Mouse (Mus musculus) limb, embryonic 12.5 days (tissue): ENCODE measurements at regions not wholly inside any gene's neighbourhood (a gene's known extent, or its start where the extent isn't known, plus 50 kb on each side); places are given as distances from the start of the nearest gene placed in this dataset.

Experiments
- ATAC-seq: fragments of 200-750 bp; cut with Nextera tagmentation; 2 replicates; pipeline ENCODE4 v1.8.0; 2017; ENCODE audit warnings: low read depth, moderate TSS enrichment; ENCODE audit not compliant: insufficient number of reproducible peaks, insufficient read depth, low FRiP score, low TSS enrichment
- H3K27ac ChIP-seq: fragments of 300-500 bp; sonication (generic); 2 replicates; pipeline ENCODE4 v1.5.1; 2016; ENCODE audit warnings: mild to moderate bottlenecking, moderate library complexity
- H3K27me3 ChIP-seq: fragments of 300-500 bp; sonication (generic); 2 replicates; pipeline ENCODE4 v1.6.1; 2016; ENCODE audit warnings: mild to moderate bottlenecking, moderate library complexity
- H3K36me3 ChIP-seq: fragments of 300-500 bp; sonication (generic); 2 replicates; pipeline ENCODE4 v1.6.1; 2016; ENCODE audit warnings: mild to moderate bottlenecking, moderate library complexity
- H3K4me1 ChIP-seq: fragments of 300-500 bp; sonication (generic); replicated peaks from 2 replicates; pipeline ENCODE4 v1.6.1; 2016
- H3K4me2 ChIP-seq: fragments of 300-500 bp; sonication (generic); 2 replicates; pipeline ENCODE4 v1.6.1; 2016; ENCODE audit warnings: mild to moderate bottlenecking, moderate library complexity
- H3K4me3 ChIP-seq: fragments of 300-500 bp; sonication (generic); replicated peaks from 2 replicates; pipeline ENCODE4 v1.5.1; 2016; ENCODE audit warnings: mild to moderate bottlenecking
- H3K9ac ChIP-seq: fragments of 300-500 bp; sonication (generic); replicated peaks from 2 replicates; pipeline ENCODE4 v1.6.1; 2016; ENCODE audit warnings: mild to moderate bottlenecking, moderate library complexity
- H3K9me3 ChIP-seq: fragments of 300-500 bp; sonication (generic); 2 replicates; pipeline ENCODE4 v1.6.1; 2016; ENCODE audit warnings: mild to moderate bottlenecking, moderate library complexity
- WGBS: fragments of 180-500 bp; shearing (Covaris S2); methylation state at CpG from one replicate; pipeline ENCODE4 v1.1.7; 2016; 5-methylcytosine and 5-hydroxymethylcytosine counted together

- no peak overlapping the region for H3K4me3 ChIP-seq
- H3K27ac ChIP-seq, result no peak overlapping the region
- H3K36me3 ChIP-seq, result no peaks in the 10 kb centered on the region
- H3K27me3 ChIP-seq, result no peaks in the 10 kb centered on the region
- peaks cover 12% of the 10 kb centered on the region for H3K4me1 ChIP-seq
- H3K9ac ChIP-seq, result no peak overlapping the region
- no peak for ATAC-seq
- H3K9me3 ChIP-seq, result no peaks in the 10 kb centered on the region
- no peak overlapping the region for H3K4me2 ChIP-seq
Observed at GRCm38 (mm10) chr13:101883177-101883576, 115.2 kb upstream of the Pik3r1 start.

- no peak for ATAC-seq
- Histone ChIP-seq H3K4me1 (peaks cover 12% of the 10 kb centered on the region), H3K9ac (no peak overlapping the region), H3K27ac (no peak overlapping the region), H3K4me2 (no peak overlapping the region), H3K4me3 (no peak overlapping the region), H3K36me3 (no peaks in the 10 kb centered on the region), H3K9me3 (no peaks in the 10 kb centered on the region), H3K27me3 (no peaks in the 10 kb centered on the region)
- WGBS, result 87% methylated on average over 3 of the region's 3 CpGs
Observed at GRCm38 (mm10) chr13:101884752-101885151, 116.7 kb upstream of the Pik3r1 start.

GRCm38 (mm10) chr13:101891473-101891872 lies 123.5 kb upstream of the Pik3r1 start:
- Histone ChIP-seq H3K36me3 (no peaks in the 10 kb centered on the region), H3K9me3 (no peaks in the 10 kb centered on the region), H3K9ac (no peak overlapping the region), H3K27ac (no peak overlapping the region), H3K4me2 (no peak overlapping the region), H3K4me1 (peaks cover 25% of the 10 kb centered on the region), H3K4me3 (no peak overlapping the region), H3K27me3 (no peaks in the 10 kb centered on the region)
- 52% methylated on average over 4 of the region's 4 CpGs for WGBS
- no peak for ATAC-seq

- Histone ChIP-seq H3K9ac (no peak overlapping the region), H3K4me1 (peaks cover 15% of the 10 kb centered on the region), H3K4me2 (no peak overlapping the region), H3K9me3 (no peaks in the 10 kb centered on the region), H3K27ac (no peak overlapping the region), H3K4me3 (no peak overlapping the region), H3K36me3 (no peaks in the 10 kb centered on the region), H3K27me3 (no peaks in the 10 kb centered on the region)
- ATAC-seq, result no peak
- 86% methylated on average over 10 of the region's 10 CpGs for WGBS
Observed at GRCm38 (mm10) chr13:101893035-101893600, 125.1 kb upstream of the Pik3r1 start.

- Histone ChIP-seq H3K4me2 (no peak overlapping the region), H3K27ac (no peak overlapping the region), H3K4me3 (no peak overlapping the region), H3K4me1 (peaks cover 15% of the 10 kb centered on the region), H3K27me3 (no peaks in the 10 kb centered on the region), H3K36me3 (no peaks in the 10 kb centered on the region), H3K9me3 (no peaks in the 10 kb centered on the region), H3K9ac (no peak overlapping the region)
- ATAC-seq, result no peak
- 86% methylated on average over 7 of the region's 7 CpGs for WGBS
Observed at GRCm38 (mm10) chr13:101895161-101895560, 127.1 kb upstream of the Pik3r1 start.

- 76% methylated on average over 4 of the region's 4 CpGs for WGBS
- no peak overlapping the region for H3K9ac ChIP-seq
- no peak overlapping the region for H3K4me3 ChIP-seq
- no peak overlapping the region for H3K27ac ChIP-seq
- H3K27me3 ChIP-seq, result no peaks in the 10 kb centered on the region
- H3K9me3 ChIP-seq, result no peaks in the 10 kb centered on the region
- H3K4me1 ChIP-seq, result peaks cover 15% of the 10 kb centered on the region
- ATAC-seq, result no peak
- no peak overlapping the region for H3K4me2 ChIP-seq
- no peaks in the 10 kb centered on the region for H3K36me3 ChIP-seq
Observed at GRCm38 (mm10) chr13:101895686-101896085, 127.7 kb upstream of the Pik3r1 start.

- no peak for ATAC-seq
Observed at GRCm38 (mm10) chr13:101896946-101897345, 128.9 kb upstream of the Pik3r1 start.

GRCm38 (mm10) chr13:101902213-101902612 lies 134.2 kb upstream of the Pik3r1 start:
- Histone ChIP-seq H3K9ac (no peak overlapping the region), H3K4me3 (no peak overlapping the region), H3K36me3 (no peaks in the 10 kb centered on the region), H3K4me2 (no peak overlapping the region), H3K27ac (no peak overlapping the region), H3K9me3 (no peaks in the 10 kb centered on the region), H3K27me3 (no peaks in the 10 kb centered on the region), H3K4me1 (peaks cover 20% of the 10 kb centered on the region; the same call in 1 of the 2 replicates)
- WGBS, result 27% methylated on average over 7 of the region's 7 CpGs
- ATAC-seq, result no peak

More at GRCm38 (mm10) chr13:101896946-101897345, 128.9 kb upstream of the Pik3r1 start:
- no peak overlapping the region for H3K4me2 ChIP-seq
- peaks cover 19% of the 10 kb centered on the region for H3K4me1 ChIP-seq
- no peak overlapping the region for H3K9ac ChIP-seq
- H3K9me3 ChIP-seq, result no peaks in the 10 kb centered on the region
- no peaks in the 10 kb centered on the region for H3K27me3 ChIP-seq
- no peaks in the 10 kb centered on the region for H3K36me3 ChIP-seq
- no peak overlapping the region for H3K27ac ChIP-seq
- 88% methylated on average over 4 of the region's 4 CpGs for WGBS
- H3K4me3 ChIP-seq, result no peak overlapping the region

GRCm38 (mm10) chr13:101905909-101906676 lies 138.1 kb upstream of the Pik3r1 start:
- no peak overlapping the region for H3K4me3 ChIP-seq
- H3K4me2 ChIP-seq, result no peak overlapping the region
- ATAC-seq, result peak; percentile 89
- H3K9me3 ChIP-seq, result no peaks in the 10 kb centered on the region
- 46% methylated on average over 7 of the region's 7 CpGs for WGBS
- peak overlapping the region; percentile 17; the same call in 1 of the 2 replicates for H3K27ac ChIP-seq
- no peak overlapping the region for H3K9ac ChIP-seq
- no peaks in the 10 kb centered on the region for H3K36me3 ChIP-seq
- H3K4me1 ChIP-seq, result peaks cover 20% of the 10 kb centered on the region; the same call in 1 of the 2 replicates
- no peaks in the 10 kb centered on the region for H3K27me3 ChIP-seq

- no peaks in the 10 kb centered on the region for H3K9me3 ChIP-seq
- H3K27me3 ChIP-seq, result no peaks in the 10 kb centered on the region
- peaks cover 15% of the 10 kb centered on the region; the same call in 1 of the 2 replicates for H3K4me1 ChIP-seq
- no peak overlapping the region for H3K9ac ChIP-seq
- H3K4me2 ChIP-seq, result no peak overlapping the region
- no peak overlapping the region for H3K4me3 ChIP-seq
- no peaks in the 10 kb centered on the region for H3K36me3 ChIP-seq
- no peak overlapping the region for H3K27ac ChIP-seq
- WGBS, result 58% methylated on average over 5 of the region's 5 CpGs
- no peak for ATAC-seq
Observed at GRCm38 (mm10) chr13:101909026-101909425, 141.0 kb upstream of the Pik3r1 start.

GRCm38 (mm10) chr13:101910687-101911086 lies 142.7 kb upstream of the Pik3r1 start:
- Histone ChIP-seq H3K9ac (no peak overlapping the region), H3K36me3 (no peaks in the 10 kb centered on the region), H3K4me3 (no peak overlapping the region), H3K9me3 (no peaks in the 10 kb centered on the region), H3K27me3 (0 out of 2 replicates have a peak, but pooled peaks cover 6% of the 10 kb centered on the region), H3K27ac (no peak overlapping the region), H3K4me2 (no peak overlapping the region), H3K4me1 (peaks cover 16% of the 10 kb centered on the region; the same call in 1 of the 2 replicates)
- no peak for ATAC-seq
- 98% methylated on average over 5 of the region's 5 CpGs for WGBS
